10 mouse cellular contexts compared by ENCODE assay signal in genomic region chrX:140060886-140061874, GRCm38 (mm10). TPM values are rescaled to one million over a fixed set of nuclear protein-coding genes. Genes with fewer than 3 reads are reported as not detected.
DNase-seq lines count a peak whose midpoint lies in the region; ATAC-seq lines count a peak whose summit lies in the region.
"Had no signal": no experiment of that assay in that cellular context is flagged by ENCODE, and none has a peak within 500 bp of the region (broad histone marks: within the 10 kb centered on the region; RNA-seq: fewer than 3 reads in every experiment).

No protein-coding gene starts in this region.

- H3K9me3 ChIP-seq in heart, embryonic 16.5 days (replicated peaks; ENCODE audit: control insufficient read depth, low read length) = peaks cover 13% of the 10 kb centered on the region
- H3K9me3 ChIP-seq in limb, embryonic 11.5 days (ENCODE audit: control insufficient read depth, low read length) = peaks cover 5% of the 10 kb centered on the region; the same call in 1 of the 2 replicates
- H3K9me3 ChIP-seq in neural tube, embryonic 11.5 days (ENCODE audit: control insufficient read depth, low read length) = no peaks in the 10 kb centered on the region

- ATAC-seq in heart, embryonic 16.5 days (replicated peaks; ENCODE audit: extremely low read depth, insufficient read depth, low FRiP score) = no peak
- ATAC-seq in limb, embryonic 11.5 days (ENCODE audit: insufficient number of reproducible peaks, low FRiP score, low TSS enrichment, low read depth) = no peak
- ATAC-seq in neural tube, embryonic 11.5 days (ENCODE audit: insufficient read depth, low FRiP score, low TSS enrichment) = no peak
- no peak for ATAC-seq in frontal cortex, adult (ENCODE audit: low TSS enrichment)
- ATAC-seq in megakaryocyte, adult 5-6 weeks (ENCODE audit: poor library complexity, severe bottlenecking) = no peak

- H3K27ac ChIP-seq in heart, embryonic 16.5 days (ENCODE audit: low read length) = no peak overlapping the region
- H3K27ac ChIP-seq in limb, embryonic 11.5 days (replicated peaks; ENCODE audit: low read depth, low read length) = no peak overlapping the region
- no peak overlapping the region for H3K27ac ChIP-seq in neural tube, embryonic 11.5 days (ENCODE audit: low read depth, low read length)

- peaks cover 12% of the 10 kb centered on the region for H3K27me3 ChIP-seq in heart, embryonic 16.5 days (ENCODE audit: control insufficient read depth, insufficient read depth, low read length)
- H3K27me3 ChIP-seq in limb, embryonic 11.5 days (ENCODE audit: control insufficient read depth, insufficient read depth, low read length) = peaks cover 17% of the 10 kb centered on the region
- peaks cover 18% of the 10 kb centered on the region for H3K27me3 ChIP-seq in neural tube, embryonic 11.5 days (ENCODE audit: control insufficient read depth, insufficient read depth, low read length)

- no peaks in the 10 kb centered on the region for H3K4me1 ChIP-seq in heart, embryonic 16.5 days (ENCODE audit: control insufficient read depth, insufficient read depth, low read length)
- H3K4me1 ChIP-seq in limb, embryonic 11.5 days (ENCODE audit: control insufficient read depth, insufficient read depth, low read length) = no peaks in the 10 kb centered on the region
- H3K4me1 ChIP-seq in neural tube, embryonic 11.5 days (ENCODE audit: control insufficient read depth, insufficient read depth, low read length) = no peaks in the 10 kb centered on the region

- DNase-seq in gastrocnemius, postnatal 4 days (ENCODE audit: low spot score in 2 of 2) = peak; percentile 6 to 15
- DNase-seq in gastrocnemius, adult 18-20 months (ENCODE audit: low spot score) = no peak
- DNase-seq in adrenal gland, postnatal 14 days = peak; percentile 31
- peak; percentile 31 for DNase-seq in limb, embryonic 11.5 days (ENCODE audit: low spot score)
- DNase-seq in neural tube, embryonic 11.5 days (ENCODE audit: low spot score) = peak; percentile 18

- peak overlapping the region; percentile 52 for H3K4me3 ChIP-seq in heart, embryonic 16.5 days (ENCODE audit: low read length)
- H3K4me3 ChIP-seq in limb, embryonic 11.5 days (ENCODE audit: low read depth, low read length) = peak overlapping the region; percentile 22
- peak overlapping the region; percentile 29 for H3K4me3 ChIP-seq in neural tube, embryonic 11.5 days (ENCODE audit: low read depth, low read length)

- peak overlapping the region; percentile 66 for H3K4me2 ChIP-seq in heart, embryonic 16.5 days (ENCODE audit: low read depth, low read length)
- peak overlapping the region; percentile 33 for H3K4me2 ChIP-seq in limb, embryonic 11.5 days (ENCODE audit: low read depth, severe bottlenecking)
- peak overlapping the region; percentile 48 for H3K4me2 ChIP-seq in neural tube, embryonic 11.5 days (ENCODE audit: low read depth)

- WGBS in heart, embryonic 16.5 days = 17% methylated on average over 86 of the region's 90 CpGs
- WGBS in limb, embryonic 11.5 days = 16% methylated on average over 63 of the region's 90 CpGs
- 19% methylated on average over 54 of the region's 90 CpGs for WGBS in neural tube, embryonic 11.5 days

- no peak overlapping the region for H3K9ac ChIP-seq in heart, embryonic 16.5 days (ENCODE audit: low read length)
- H3K9ac ChIP-seq in limb, embryonic 11.5 days (ENCODE audit: low read length) = no peak overlapping the region
- H3K9ac ChIP-seq in neural tube, embryonic 11.5 days (ENCODE audit: low read length) = no peak overlapping the region

- H3K36me3 ChIP-seq in heart, embryonic 16.5 days (ENCODE audit: control insufficient read depth, insufficient read depth) = no peaks in the 10 kb centered on the region
- H3K36me3 ChIP-seq in limb, embryonic 11.5 days (ENCODE audit: control insufficient read depth, insufficient read depth, low read length) = no peaks in the 10 kb centered on the region
- H3K36me3 ChIP-seq in neural tube, embryonic 11.5 days (ENCODE audit: control insufficient read depth, insufficient read depth, low read length) = no peaks in the 10 kb centered on the region

RNA-seq across cellular contexts. Expression of gene Nup62cl, which starts 1.3 kb away (rescaled TPM):
- total RNA-seq in gastrocnemius, postnatal 4 days (2021) = under 1 TPM; 0.18 to 0.71 TPM
- total RNA-seq in gastrocnemius, adult 18-20 months (2021) = not detected
- 9.9 and 13.7 TPM in 2 replicates for total RNA-seq in adrenal gland, postnatal 14 days (2021)
- 0.79 and 1.1 TPM in 2 replicates for polyA plus RNA-seq in heart, embryonic 16.5 days (2015; fragmentation: Nextera tagmentation; extraction: Ambion mirVana)
- polyA plus RNA-seq in limb, embryonic 11.5 days (2014; fragmentation: Nextera tagmentation; extraction: Ambion mirVana) = 4.4 and 4.6 TPM in 2 replicates
- 3.7 and 5.8 TPM in 2 replicates for polyA plus RNA-seq in neural tube, embryonic 11.5 days (2014; fragmentation: Nextera tagmentation; extraction: Ambion mirVana)
- 0.23 TPM in 1 of 2 replicates, not detected in the other for total RNA-seq in megakaryocyte, adult 5-6 weeks (2015)
- total RNA-seq in megakaryocyte, adult 5-6 weeks (2017) = not detected in 2 replicates
- total RNA-seq: hematopoietic stem cell, adult 5-6 weeks; MEL had no signal

RNA-seq across cellular contexts. Expression of gene Pih1h3b, which starts 1.5 kb away (rescaled TPM):
- total RNA-seq in gastrocnemius, postnatal 4 days (2021) = not detected
- total RNA-seq in gastrocnemius, adult 18-20 months (2021) = not detected
- total RNA-seq in adrenal gland, postnatal 14 days (2021) = not detected in 2 replicates
- not detected in 2 replicates for polyA plus RNA-seq in heart, embryonic 16.5 days (2015; fragmentation: Nextera tagmentation; extraction: Ambion mirVana)
- not detected in 2 replicates for polyA plus RNA-seq in limb, embryonic 11.5 days (2014; fragmentation: Nextera tagmentation; extraction: Ambion mirVana)
- not detected in 2 replicates for polyA plus RNA-seq in neural tube, embryonic 11.5 days (2014; fragmentation: Nextera tagmentation; extraction: Ambion mirVana)
- not detected in 2 replicates for total RNA-seq in megakaryocyte, adult 5-6 weeks (2015)
- not detected in 2 replicates for total RNA-seq in megakaryocyte, adult 5-6 weeks (2017)
- total RNA-seq: hematopoietic stem cell, adult 5-6 weeks; MEL had no signal
